Comparison of ENCODE assay signal across 7 mouse cellular contexts in the genomic region with DNA sequence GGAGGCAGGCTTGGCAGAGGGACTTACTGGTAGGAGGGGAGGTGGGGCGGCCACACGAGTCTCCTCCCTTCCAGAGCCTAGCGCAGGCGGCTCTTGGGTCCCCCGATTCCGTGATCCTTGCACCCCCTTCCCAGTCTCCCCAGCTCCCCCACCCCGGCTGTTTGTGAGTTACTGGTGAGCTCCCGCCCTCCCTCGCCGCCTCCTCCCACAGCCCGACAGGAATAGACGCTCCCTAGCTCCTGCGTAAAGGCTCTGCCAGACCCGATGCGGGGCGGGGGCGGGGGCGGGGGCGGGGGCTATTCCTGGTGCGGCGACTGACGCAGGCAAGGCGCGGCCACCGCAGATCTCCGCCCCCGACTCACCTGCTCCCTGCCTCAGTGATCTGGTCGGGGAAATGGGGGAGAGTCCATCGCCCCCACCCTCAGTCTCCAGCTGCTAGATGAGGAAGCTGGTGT.
DNase-seq lines count a peak whose midpoint lies in the region; ATAC-seq lines count a peak whose summit lies in the region.

No protein-coding gene starts in this region.

- H3K4me3 ChIP-seq in neural tube, embryonic 11.5 days (ENCODE audit: low read depth, low read length), result no peak overlapping the region
- 0 out of 2 replicates have a peak overlapping the region, but pooled peaks have one; percentile 1 for H3K4me3 ChIP-seq in neural tube, embryonic 15.5 days (replicated peaks)

- no peak for DNase-seq in neural tube, embryonic 11.5 days (ENCODE audit: low spot score)
- no peak for DNase-seq in neural tube, embryonic 10.5 days (ENCODE audit: extremely low spot score, low spot score)
- DNase-seq in frontal cortex, adult 2 months (ENCODE audit: extremely low spot score in 1 of 2, low spot score in 1 of 2), result peak; percentile 65 to 81
- peak; percentile 47 for DNase-seq in left cerebral cortex, adult 11 months (ENCODE audit: low spot score)
- DNase-seq in thymus, adult 18-20 months, result no peak
- DNase-seq in adrenal gland, postnatal 10 days, result no peak

- no peak overlapping the region for H3K27ac ChIP-seq in neural tube, embryonic 11.5 days (ENCODE audit: low read depth, low read length)
- no peak overlapping the region for H3K27ac ChIP-seq in neural tube, embryonic 15.5 days (replicated peaks)

- ATAC-seq in neural tube, embryonic 11.5 days (ENCODE audit: insufficient read depth, low FRiP score, low TSS enrichment), result no peak
- ATAC-seq in neural tube, embryonic 15.5 days (ENCODE audit: low FRiP score), result no peak

- 3% methylated on average over 29 of the region's 29 CpGs for WGBS in neural tube, embryonic 11.5 days
- WGBS in neural tube, embryonic 15.5 days, result 6% methylated on average over 23 of the region's 29 CpGs

- H3K27me3 ChIP-seq in neural tube, embryonic 11.5 days (ENCODE audit: control insufficient read depth, insufficient read depth, low read length), result peaks cover 31% of the 10 kb centered on the region
- H3K27me3 ChIP-seq in neural tube, embryonic 15.5 days (replicated peaks), result peaks cover 5% of the 10 kb centered on the region; the same call in 1 of the 2 replicates

- peaks cover 8% of the 10 kb centered on the region; the same call in 1 of the 2 replicates for H3K4me1 ChIP-seq in neural tube, embryonic 11.5 days (ENCODE audit: control insufficient read depth, insufficient read depth, low read length)
- H3K4me1 ChIP-seq in neural tube, embryonic 15.5 days, result peaks cover 70% of the 10 kb centered on the region

- no peaks in the 10 kb centered on the region for H3K36me3 ChIP-seq in neural tube, embryonic 11.5 days (ENCODE audit: control insufficient read depth, insufficient read depth, low read length)
- H3K36me3 ChIP-seq in neural tube, embryonic 15.5 days, result no peaks in the 10 kb centered on the region

- H3K9ac ChIP-seq in neural tube, embryonic 11.5 days (ENCODE audit: low read length), result no peak overlapping the region
- no peak overlapping the region for H3K9ac ChIP-seq in neural tube, embryonic 15.5 days (replicated peaks)

- H3K4me2 ChIP-seq in neural tube, embryonic 11.5 days (ENCODE audit: low read depth), result 0 out of 2 replicates have a peak overlapping the region, but pooled peaks have one; percentile 16
- peak overlapping the region; percentile 49 for H3K4me2 ChIP-seq in neural tube, embryonic 15.5 days

- H3K9me3 ChIP-seq in neural tube, embryonic 11.5 days (ENCODE audit: control insufficient read depth, low read length), result no peaks in the 10 kb centered on the region
- H3K9me3 ChIP-seq in neural tube, embryonic 15.5 days (replicated peaks), result no peaks in the 10 kb centered on the region

Comparison
In these comparisons a context has a peak if more than half of its experiments do, and no peak if none do; other contexts are left out.
1. DNase-seq: peak in frontal cortex, adult 2 months (2 of 2) and left cerebral cortex, adult 11 months (single experiment); none in neural tube, embryonic 11.5 days (single experiment), neural tube, embryonic 10.5 days (single experiment), thymus, adult 18-20 months (0 of 2) and adrenal gland, postnatal 10 days (single experiment).